Mouse (Mus musculus) adipocyte (in vitro differentiated cells): Measurements from ENCODE around the gene Dmrtb1.
A peak's percentile ranks its signal among the peaks of the same experiment; 100 is the strongest.

Experiments used
- DNase-seq: peaks from one replicate; pipeline ENCODE4 v3.0.0-alpha.2; 2016; ENCODE audit warnings: low spot score

Dmrtb1 gene

GRCm38 (mm10) chr4:107684130-107684529, at the start of gene Dmrtb1:
Gene Dmrtb1 (minus strand): TSS chr4:107684230.
- DNase-seq: no peak

- DNase-seq: no peak
Observed at GRCm38 (mm10) chr4:107733603-107734002, 49.6 kb upstream of the Dmrtb1 start.

GRCm38 (mm10) chr4:107732624-107733023, 48.6 kb upstream of the Dmrtb1 start:
- no peak for DNase-seq

- DNase-seq: no peak
Observed at GRCm38 (mm10) chr4:107732182-107732581, 48.2 kb upstream of the Dmrtb1 start.

GRCm38 (mm10) chr4:107731088-107731465, 47.0 kb upstream of the Dmrtb1 start:
- no peak for DNase-seq

- DNase-seq: no peak
Observed at GRCm38 (mm10) chr4:107730391-107731087, 46.5 kb upstream of the Dmrtb1 start.

GRCm38 (mm10) chr4:107725432-107725831, 41.4 kb upstream of the Dmrtb1 start:
- DNase-seq: no peak

- DNase-seq: no peak
Observed at GRCm38 (mm10) chr4:107720043-107720830, 36.2 kb upstream of the Dmrtb1 start.

- no peak for DNase-seq
Observed at GRCm38 (mm10) chr4:107719161-107719560, 35.1 kb upstream of the Dmrtb1 start.

GRCm38 (mm10) chr4:107718720-107719119, 34.7 kb upstream of the Dmrtb1 start:
- no peak for DNase-seq

- DNase-seq: no peak
Observed at GRCm38 (mm10) chr4:107717718-107718313, 33.8 kb upstream of the Dmrtb1 start.

GRCm38 (mm10) chr4:107716754-107717299, 32.8 kb upstream of the Dmrtb1 start:
- DNase-seq: no peak

GRCm38 (mm10) chr4:107706884-107707283, 22.9 kb upstream of the Dmrtb1 start:
- no peak for DNase-seq

GRCm38 (mm10) chr4:107704185-107704584, 20.2 kb upstream of the Dmrtb1 start:
- DNase-seq: peak; percentile 4

GRCm38 (mm10) chr4:107701679-107702078, 17.6 kb upstream of the Dmrtb1 start:
- no peak for DNase-seq

- DNase-seq: peak; percentile 10
Observed at GRCm38 (mm10) chr4:107701116-107701515, 17.1 kb upstream of the Dmrtb1 start.

GRCm38 (mm10) chr4:107699271-107699670, 15.2 kb upstream of the Dmrtb1 start:
- no peak for DNase-seq

- no peak for DNase-seq
Observed at GRCm38 (mm10) chr4:107693816-107694215, 9.8 kb upstream of the Dmrtb1 start.

GRCm38 (mm10) chr4:107688213-107688612, 4.2 kb upstream of the Dmrtb1 start:
- DNase-seq: no peak

- no peak for DNase-seq
Observed at GRCm38 (mm10) chr4:107687127-107687526, 3.1 kb upstream of the Dmrtb1 start.

GRCm38 (mm10) chr4:107683006-107683756, 849 bp downstream of the Dmrtb1 start:
- no peak for DNase-seq
